Mouse (Mus musculus) neural tube, embryonic 14.5 days (tissue): ENCODE measurements around the gene Gm5741. TPM values are rescaled to one million over a fixed set of nuclear protein-coding genes. Genes with fewer than 3 reads are reported as not detected.
A peak's percentile ranks its signal among the peaks of the same experiment; 100 is the strongest.

Experiments
- ATAC-seq: fragments of 200-750 bp; cut with Nextera tagmentation; 2 replicates; pipeline ENCODE4 v1.8.0; 2017; ENCODE audit warnings: low read depth, mild to moderate bottlenecking, moderate TSS enrichment, moderate library complexity
- H3K27ac ChIP-seq: fragments of 300-500 bp; sonication (generic); 2 replicates; pipeline ENCODE4 v1.5.1; 2014; ENCODE audit warnings: low read depth, mild to moderate bottlenecking, control low read depth, low read length, moderate library complexity, mixed read lengths
- H3K27me3 ChIP-seq: fragments of 300-500 bp; sonication (generic); 2 replicates; pipeline ENCODE4 v1.6.1; 2014; ENCODE audit warnings: low read length; ENCODE audit not compliant: control insufficient read depth, insufficient read depth
- H3K36me3 ChIP-seq: fragments of 300-500 bp; sonication (generic); 2 replicates; pipeline ENCODE4 v1.6.1; 2014; ENCODE audit warnings: low read length, mixed read lengths; ENCODE audit not compliant: control insufficient read depth, insufficient read depth
- H3K4me1 ChIP-seq: fragments of 300-500 bp; sonication (generic); 2 replicates; pipeline ENCODE4 v1.6.1; 2014; ENCODE audit warnings: low read length; ENCODE audit not compliant: control insufficient read depth, insufficient read depth
- H3K4me2 ChIP-seq: fragments of 300-500 bp; sonication (generic); 2 replicates; pipeline ENCODE4 v1.6.1; 2014; ENCODE audit warnings: mild to moderate bottlenecking, low read depth, low read length, control low read depth
- H3K4me3 ChIP-seq: fragments of 300-500 bp; sonication (generic); 2 replicates; pipeline ENCODE4 v1.5.1; 2014; ENCODE audit warnings: low read depth, low read length, control low read depth, mixed read lengths
- H3K9ac ChIP-seq: fragments of 300-500 bp; sonication (generic); replicated peaks from 2 replicates; pipeline ENCODE4 v1.6.1; 2014; ENCODE audit warnings: low read depth, mild to moderate bottlenecking, control low read depth, low read length, mixed read lengths
- H3K9me3 ChIP-seq: fragments of 300-500 bp; sonication (generic); 2 replicates; pipeline ENCODE4 v1.6.1; 2016; ENCODE audit warnings: low read length; ENCODE audit not compliant: control insufficient read depth
- WGBS: fragments of 180-500 bp; shearing (Covaris S2); extraction: QIAGEN DNeasy Blood & Tissue Kit; methylation state at CpG from one replicate; pipeline ENCODE4 v1.1.7; 2014; 5-methylcytosine and 5-hydroxymethylcytosine counted together
- polyA plus RNA-seq: library from polyadenylated mRNA; unstranded; fragments of >200 nt; fragmentation: Nextera tagmentation; extraction: Ambion mirVana; gene quantifications from 2 replicates; pipeline ENCODE4 v1.2.1, GENCODE M21; 2014

Gene Gm5741
- polyA plus RNA-seq, 1 experiment from 2014 or later = not detected

GRCm38 (mm10) chr8:85037681-85038531 lies 29.9 kb downstream of the Gm5741 start:
- under 1% methylated on average over 57 of the region's 57 CpGs for WGBS
- Histone ChIP-seq H3K9ac (peak overlapping the region; percentile 87), H3K27ac (peak overlapping the region; percentile 96), H3K4me1 (peaks cover 24% of the 10 kb centered on the region), H3K27me3 (no peaks in the 10 kb centered on the region), H3K9me3 (no peaks in the 10 kb centered on the region), H3K4me2 (peak overlapping the region; percentile 96), H3K4me3 (peak overlapping the region; percentile 77), H3K36me3 (peaks cover 13% of the 10 kb centered on the region)
- peak; percentile 5; the same call in 1 of the 2 replicates for ATAC-seq

- H3K27ac ChIP-seq = peak overlapping the region; percentile 96
- 0% methylated on average over 14 of the region's 14 CpGs for WGBS
- no peaks in the 10 kb centered on the region for H3K27me3 ChIP-seq
- H3K4me2 ChIP-seq = peak overlapping the region; percentile 96
- ATAC-seq = peak; percentile 66
- H3K36me3 ChIP-seq = peaks cover 12% of the 10 kb centered on the region
- H3K9ac ChIP-seq = peak overlapping the region; percentile 87
- H3K9me3 ChIP-seq = no peaks in the 10 kb centered on the region
- peak overlapping the region; percentile 77 for H3K4me3 ChIP-seq
- peaks cover 24% of the 10 kb centered on the region for H3K4me1 ChIP-seq
These were observed 30.5 kb downstream of the Gm5741 start for GRCm38 (mm10) chr8:85037366-85037680.

- Histone ChIP-seq H3K27me3 (no peaks in the 10 kb centered on the region), H3K27ac (peak within 1 kb of the TSS; percentile 96), H3K36me3 (peaks cover 17% of the 10 kb centered on the region), H3K9me3 (no peaks in the 10 kb centered on the region), H3K4me2 (peak within 1 kb of the TSS; percentile 96), H3K4me3 (peak within 1 kb of the TSS; percentile 77), H3K4me1 (peaks cover 24% of the 10 kb centered on the region), H3K9ac (peak within 1 kb of the TSS; percentile 87)
- ATAC-seq = peak; percentile 92
- WGBS = under 1% methylated on average over 45 of the region's 59 CpGs
These were observed 30.9 kb downstream of the Gm5741 start, which contains the start of gene Tnpo2 for GRCm38 (mm10) chr8:85036718-85037365. Gene Tnpo2, plus strand, starts transcription at chr8:85036915.

GRCm38 (mm10) chr8:85036381-85036717 lies 31.4 kb downstream of the Gm5741 start:
- Histone ChIP-seq H3K4me2 (peak overlapping the region; percentile 96), H3K9ac (peak overlapping the region; percentile 87), H3K36me3 (peaks cover 20% of the 10 kb centered on the region), H3K27me3 (no peaks in the 10 kb centered on the region), H3K27ac (peak overlapping the region; percentile 96), H3K9me3 (no peaks in the 10 kb centered on the region), H3K4me3 (peak overlapping the region; percentile 77), H3K4me1 (peaks cover 24% of the 10 kb centered on the region)
- WGBS = 0% methylated on average over 9 of the region's 9 CpGs
- ATAC-seq = peak; percentile 54

- peak; percentile 3; the same call in 1 of the 2 replicates for ATAC-seq
- WGBS = 1% methylated on average over 15 of the region's 15 CpGs
- no peaks in the 10 kb centered on the region for H3K9me3 ChIP-seq
- peak overlapping the region; percentile 96 for H3K4me2 ChIP-seq
- H3K9ac ChIP-seq = peak overlapping the region; percentile 87
- no peaks in the 10 kb centered on the region for H3K27me3 ChIP-seq
- peak overlapping the region; percentile 77 for H3K4me3 ChIP-seq
- H3K27ac ChIP-seq = peak overlapping the region; percentile 96
- H3K4me1 ChIP-seq = peaks cover 24% of the 10 kb centered on the region
- H3K36me3 ChIP-seq = peaks cover 19% of the 10 kb centered on the region
These were observed 32.0 kb downstream of the Gm5741 start for GRCm38 (mm10) chr8:85035728-85036310.

GRCm38 (mm10) chr8:85035165-85035727 lies 32.5 kb downstream of the Gm5741 start:
- WGBS = 6% methylated on average over 12 of the region's 12 CpGs
- H3K4me1 ChIP-seq = peaks cover 24% of the 10 kb centered on the region
- no peak for ATAC-seq
- no peaks in the 10 kb centered on the region for H3K9me3 ChIP-seq
- H3K27ac ChIP-seq = no peak overlapping the region
- peak overlapping the region; percentile 77 for H3K4me3 ChIP-seq
- peaks cover 17% of the 10 kb centered on the region for H3K36me3 ChIP-seq
- peak overlapping the region; percentile 87; the same call in 1 of the 2 replicates for H3K9ac ChIP-seq
- no peaks in the 10 kb centered on the region for H3K27me3 ChIP-seq
- peak overlapping the region; percentile 96 for H3K4me2 ChIP-seq

GRCm38 (mm10) chr8:85034764-85035163 lies 33.0 kb downstream of the Gm5741 start:
- no peak overlapping the region for H3K27ac ChIP-seq
- ATAC-seq = no peak
- peak overlapping the region; percentile 96 for H3K4me2 ChIP-seq
- H3K9me3 ChIP-seq = no peaks in the 10 kb centered on the region
- H3K9ac ChIP-seq = no peak overlapping the region
- 3% methylated on average over 13 of the region's 13 CpGs for WGBS
- H3K36me3 ChIP-seq = peaks cover 21% of the 10 kb centered on the region
- H3K27me3 ChIP-seq = no peaks in the 10 kb centered on the region
- peak overlapping the region; percentile 77; the same call in 1 of the 2 replicates for H3K4me3 ChIP-seq
- H3K4me1 ChIP-seq = peaks cover 24% of the 10 kb centered on the region

- H3K9me3 ChIP-seq = no peaks in the 10 kb centered on the region
- peaks cover 24% of the 10 kb centered on the region for H3K4me1 ChIP-seq
- H3K27ac ChIP-seq = no peak overlapping the region
- H3K4me2 ChIP-seq = no peak overlapping the region
- no peak for ATAC-seq
- no peaks in the 10 kb centered on the region for H3K27me3 ChIP-seq
- no peak overlapping the region for H3K4me3 ChIP-seq
- no peak overlapping the region for H3K9ac ChIP-seq
- 62% methylated on average over 1 of the region's 1 CpGs for WGBS
- H3K36me3 ChIP-seq = peaks cover 22% of the 10 kb centered on the region
These were observed 33.9 kb downstream of the Gm5741 start for GRCm38 (mm10) chr8:85033867-85034266.
